Mouse (Mus musculus): Measurements from ENCODE around the gene Hint1. TPM values are rescaled to one million over a fixed set of nuclear protein-coding genes. Genes with fewer than 3 reads are reported as not detected.

The Hint1 gene
- total RNA-seq, 1 experiment from 2014 or later, result 380 TPM

GRCm38 (mm10) chr11:54896646-54897045 lies 30.5 kb downstream of the Hint1 start:
- peak; percentile 74 for DNase-seq

- no peak for DNase-seq
These were observed 31.3 kb downstream of the Hint1 start for GRCm38 (mm10) chr11:54897470-54897869.

DNA sequence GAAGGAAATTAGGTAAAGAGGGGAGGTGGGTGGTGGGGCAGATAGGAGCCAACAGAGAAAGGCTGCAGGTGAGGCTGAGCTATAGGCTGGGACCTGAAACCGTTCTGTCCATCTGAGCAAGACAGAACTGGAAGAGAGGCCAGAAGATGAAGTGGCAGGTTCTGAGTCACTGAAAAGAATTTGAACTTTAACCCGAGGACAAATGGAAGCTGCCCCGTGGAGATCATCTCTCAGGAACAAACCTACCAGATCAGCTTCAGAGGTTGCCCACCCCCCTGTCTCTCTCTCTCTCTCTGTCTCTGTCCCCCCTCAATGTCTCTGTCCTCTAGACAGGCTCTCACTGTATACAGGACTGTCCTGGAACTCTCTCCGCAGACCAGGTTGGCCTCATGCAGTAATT lies 33.5 kb downstream of the Hint1 start:
- DNase-seq, result no peak

- peak; percentile 86 for DNase-seq
These were observed 36.4 kb downstream of the Hint1 start, which contains the start of gene Gpx3 for GRCm38 (mm10) chr11:54902333-54903323. TSS of gene Gpx3 (plus strand) at chr11:54902453.

DNA sequence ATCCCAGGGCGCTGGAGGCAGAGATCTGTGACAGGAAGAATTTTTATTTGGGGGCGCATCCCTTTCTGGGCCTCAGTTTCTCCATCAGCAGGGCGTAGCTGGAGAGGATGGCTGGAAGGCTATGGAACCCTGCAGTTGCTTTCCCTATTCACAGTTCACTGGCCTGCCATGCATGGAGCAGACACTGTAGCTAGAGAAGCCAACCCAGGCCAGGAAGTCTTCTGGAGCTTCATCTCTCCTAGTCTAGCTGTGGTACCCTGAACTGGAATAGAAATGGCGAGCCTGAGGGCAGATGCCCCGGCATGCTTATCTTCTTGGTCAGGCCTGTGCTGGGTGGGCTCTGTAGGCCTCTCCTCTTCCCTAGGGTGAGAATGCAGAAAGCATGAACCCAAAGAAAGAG lies 37.2 kb downstream of the Hint1 start:
- DNase-seq, result no peak

GRCm38 (mm10) chr11:54903940-54904706 lies 37.9 kb downstream of the Hint1 start:
- DNase-seq, result peak; percentile 62

DNA sequence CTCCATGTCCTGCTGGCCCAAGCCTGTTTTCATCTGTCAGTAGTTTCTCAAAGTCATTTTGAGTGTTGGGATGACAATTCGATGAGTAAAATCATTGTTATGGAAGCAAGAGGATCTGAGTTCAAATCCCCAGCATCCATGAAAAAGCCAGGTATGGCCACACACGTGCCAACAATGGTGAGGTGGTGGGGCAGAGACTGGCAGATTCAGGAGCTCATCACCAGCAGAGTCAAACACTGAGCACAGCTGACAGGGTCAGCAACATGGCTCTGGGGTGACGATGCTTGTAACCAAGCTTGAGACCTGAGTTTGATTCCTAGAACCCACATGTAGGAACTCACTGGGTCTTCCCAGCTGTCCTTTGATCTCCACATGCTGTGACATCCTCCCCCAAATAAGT lies 38.9 kb downstream of the Hint1 start:
- no peak for DNase-seq

DNA sequence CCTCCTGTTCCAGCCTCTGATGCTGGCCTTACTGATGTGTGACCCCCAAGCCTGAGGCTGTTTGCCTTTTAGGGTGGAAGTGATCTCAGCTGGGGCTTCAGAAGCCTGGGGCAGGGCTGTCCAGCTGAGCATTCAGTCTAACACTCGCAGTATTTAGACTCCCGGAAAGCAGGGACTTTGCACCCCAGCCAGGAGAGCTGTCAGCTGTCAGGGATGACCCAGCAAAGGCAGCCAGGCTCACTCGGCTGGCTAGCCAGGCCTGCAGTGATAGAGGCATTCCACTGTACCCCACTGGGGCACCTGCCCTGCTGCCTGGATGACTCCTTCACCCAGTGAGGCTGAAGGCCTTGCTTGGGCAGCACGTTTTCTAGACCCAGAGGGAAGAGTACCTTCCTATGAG lies 39.7 kb downstream of the Hint1 start:
- no peak for DNase-seq

GRCm38 (mm10) chr11:54906466-54906865 lies 40.3 kb downstream of the Hint1 start:
- DNase-seq, result no peak

DNA sequence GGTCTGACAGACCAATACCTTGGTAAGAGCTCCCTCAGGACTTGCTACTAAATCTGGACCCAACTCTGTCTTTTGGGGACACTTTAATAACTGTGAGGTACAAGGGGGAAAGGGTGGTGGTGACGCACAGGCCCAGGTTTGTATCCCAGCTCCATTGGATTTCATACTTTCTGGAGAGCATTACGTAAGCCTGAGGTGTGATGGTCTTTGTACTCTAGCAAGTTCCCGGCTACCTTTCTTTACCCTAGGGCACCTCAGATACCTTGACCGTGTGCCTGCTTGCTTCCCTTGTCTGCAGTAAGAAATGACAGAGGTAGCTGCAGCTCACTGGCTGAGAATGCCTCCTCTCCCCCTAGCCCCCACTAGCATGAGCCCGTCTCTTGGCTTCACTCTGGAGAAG lies 41.1 kb downstream of the Hint1 start:
- DNase-seq, result no peak

DNA sequence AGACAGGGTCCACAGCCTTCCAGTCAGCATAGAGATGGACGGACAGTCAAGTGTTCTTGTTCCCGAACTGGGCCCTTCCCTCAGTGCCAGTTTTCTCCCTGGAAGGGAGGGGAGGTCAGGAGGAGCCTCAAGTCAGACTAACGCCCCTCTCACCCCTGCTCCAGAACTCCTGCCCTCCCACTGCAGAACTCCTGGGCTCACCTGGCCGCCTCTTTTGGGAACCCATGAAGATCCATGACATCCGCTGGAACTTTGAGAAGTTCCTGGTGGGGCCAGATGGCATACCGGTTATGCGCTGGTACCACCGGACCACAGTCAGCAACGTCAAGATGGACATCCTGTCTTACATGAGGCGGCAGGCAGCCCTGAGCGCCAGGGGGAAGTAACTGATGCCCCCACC lies 43.1 kb downstream of the Hint1 start:
- DNase-seq, result no peak

DNA sequence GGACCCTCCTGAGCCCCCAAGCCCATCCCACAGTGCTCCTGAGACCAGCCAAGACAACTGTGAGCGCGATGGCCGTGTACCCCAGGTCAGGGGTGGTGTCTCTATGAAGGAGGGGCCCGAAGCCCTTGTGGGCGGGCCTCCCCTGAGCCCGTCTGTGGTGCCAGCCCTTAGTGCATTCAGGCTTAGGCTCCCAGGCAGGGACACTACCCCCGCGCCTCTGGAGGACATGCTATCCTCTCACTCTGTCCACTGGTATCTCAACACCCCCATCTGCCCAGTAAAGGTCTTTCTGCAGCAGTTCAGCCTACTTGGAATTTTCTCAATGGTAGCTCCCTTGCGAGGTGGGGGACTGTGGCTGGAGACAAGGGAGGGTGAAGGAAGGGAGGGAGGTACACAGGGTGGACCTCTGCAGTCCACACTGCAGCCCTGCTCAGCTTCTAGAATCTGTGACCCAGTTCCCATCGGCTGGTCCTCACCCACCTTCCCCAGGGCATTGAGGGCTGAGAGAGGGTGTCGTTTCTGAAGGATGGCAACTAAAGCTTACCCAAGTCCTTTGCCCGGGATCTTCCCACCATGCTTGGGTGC lies 44.0 kb downstream of the Hint1 start:
- DNase-seq, result no peak

DNA sequence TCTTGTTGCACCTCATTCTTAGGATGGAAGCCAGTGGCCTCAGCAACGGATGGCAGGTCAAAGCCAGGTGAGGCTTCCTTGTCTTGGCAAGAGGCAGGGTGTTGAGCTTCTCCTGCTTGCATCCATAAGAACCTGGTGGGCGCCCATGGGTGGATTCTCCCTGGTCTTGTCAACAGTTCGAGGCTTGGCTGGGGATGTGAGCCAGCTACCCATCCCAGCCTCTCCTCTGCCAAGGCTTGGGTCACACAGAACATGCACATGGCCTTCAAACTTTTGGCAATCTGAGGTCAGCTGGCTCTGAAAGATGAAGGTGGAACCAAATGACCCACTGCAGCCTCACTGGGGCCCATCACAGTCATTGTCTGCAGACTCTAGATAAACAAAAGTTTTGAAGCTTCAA lies 45.0 kb downstream of the Hint1 start:
- DNase-seq, result no peak

DNA sequence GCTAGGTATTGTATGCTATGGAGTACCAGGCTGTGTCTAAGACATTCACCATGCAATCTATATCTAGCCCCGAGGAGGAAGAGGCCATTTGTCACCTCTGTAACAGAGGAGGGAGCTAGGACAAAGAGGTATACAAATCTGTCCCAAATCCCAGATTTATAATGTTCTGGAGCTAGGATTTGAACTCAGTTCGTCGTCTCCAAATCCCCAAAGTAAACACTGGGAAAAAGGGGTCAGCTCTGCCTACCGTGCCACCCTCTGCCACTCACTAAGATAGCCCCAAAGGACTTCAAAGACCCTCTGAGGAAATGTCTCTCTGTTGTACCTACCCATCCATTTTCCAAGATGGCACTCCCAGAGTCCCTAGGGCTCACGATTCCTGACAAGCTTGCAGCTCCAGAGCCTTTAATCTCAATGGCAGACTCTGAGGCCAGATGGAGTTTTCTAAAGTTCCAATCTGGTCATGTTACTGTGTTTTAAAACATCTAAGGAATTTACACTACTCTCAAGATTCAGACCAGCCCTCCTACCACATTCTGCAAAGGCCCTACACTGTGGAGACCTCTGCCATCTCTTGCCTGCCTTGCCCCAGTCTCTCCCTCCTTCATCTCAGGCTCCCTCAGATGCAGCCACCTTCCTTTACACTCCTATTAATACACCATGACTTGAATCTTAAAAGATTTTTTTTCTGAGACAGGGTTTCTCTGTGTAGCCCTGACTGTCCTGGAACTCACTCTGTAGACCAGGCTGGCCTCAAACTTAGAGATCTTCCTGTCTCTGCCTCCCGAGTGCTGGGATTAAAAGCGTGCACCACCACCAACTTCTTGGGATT lies 45.7 kb downstream of the Hint1 start:
- no peak for DNase-seq

DNA sequence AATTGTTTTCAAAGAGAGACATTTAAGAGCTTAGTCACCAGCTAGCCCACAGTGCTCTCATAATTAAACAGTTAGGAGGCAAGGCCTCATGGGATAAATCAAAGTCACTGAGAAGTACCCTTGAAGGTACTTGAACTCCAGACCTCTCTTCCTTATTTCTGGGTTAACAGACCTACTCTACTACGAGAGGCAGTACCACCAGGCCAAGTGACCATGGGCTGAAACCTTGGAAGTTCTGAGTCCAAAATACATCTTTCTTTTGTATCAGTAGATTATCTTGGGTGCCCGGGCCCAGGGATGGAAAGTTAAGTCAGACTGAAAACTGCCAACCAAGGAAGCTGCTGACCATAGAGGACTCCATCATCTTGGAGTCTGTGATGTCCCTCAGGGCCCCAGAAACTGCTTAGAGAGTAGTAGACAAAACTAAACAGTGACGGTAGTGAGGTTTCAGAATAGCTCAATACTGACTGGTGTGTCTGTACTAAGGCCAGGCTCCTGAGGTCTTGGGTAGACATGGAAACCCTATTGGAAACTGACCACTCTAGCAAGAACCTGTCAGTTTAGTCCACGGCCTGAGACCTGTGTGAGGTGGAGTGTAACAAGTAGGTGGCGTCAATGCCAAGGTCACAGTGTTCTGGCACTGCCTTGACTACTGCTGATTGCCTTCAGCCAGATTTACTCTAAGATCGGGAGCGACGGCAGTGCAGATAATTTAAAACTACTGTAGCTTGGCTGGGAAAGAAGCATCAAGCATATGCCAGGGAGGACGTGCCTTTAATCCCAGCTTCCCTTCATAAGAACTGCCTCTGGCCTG lies 46.5 kb downstream of the Hint1 start:
- DNase-seq, result no peak

GRCm38 (mm10) chr11:54913841-54914240 lies 47.7 kb downstream of the Hint1 start:
- DNase-seq, result peak; percentile 68

DNA sequence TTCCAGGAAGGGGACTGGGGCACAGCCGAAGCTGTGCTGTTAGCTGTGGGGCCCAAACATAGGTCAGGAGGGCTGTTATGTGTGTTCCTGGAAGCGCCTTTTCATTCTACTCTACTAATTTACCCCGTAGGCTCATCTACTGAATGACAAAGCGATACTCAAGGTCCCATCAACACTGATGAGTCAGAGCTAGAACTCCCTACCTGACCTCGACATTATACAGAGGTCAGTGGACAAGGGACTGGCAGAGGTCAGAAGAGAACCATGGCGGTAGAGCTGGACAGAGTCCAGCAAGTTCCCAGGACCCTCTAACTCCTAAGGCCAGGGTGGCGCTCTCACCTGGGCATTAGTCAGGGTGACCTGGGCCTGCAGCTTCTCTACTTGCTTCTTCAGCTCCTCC lies 51.3 kb downstream of the Hint1 start:
- no peak for DNase-seq

GRCm38 (mm10) chr11:54918273-54918672 lies 52.1 kb downstream of the Hint1 start:
- DNase-seq, result no peak

Data from adrenal gland, postnatal 14 days (tissue).